Mouse (Mus musculus) liver (tissue): ENCODE results near the gene Pspn.

ENCODE experiments used
- DNase-seq: peaks from one replicate; pipeline ENCODE4 v3.0.0-alpha.2; 2020; ENCODE audit warnings: mixed read lengths

Pspn gene

DNA sequence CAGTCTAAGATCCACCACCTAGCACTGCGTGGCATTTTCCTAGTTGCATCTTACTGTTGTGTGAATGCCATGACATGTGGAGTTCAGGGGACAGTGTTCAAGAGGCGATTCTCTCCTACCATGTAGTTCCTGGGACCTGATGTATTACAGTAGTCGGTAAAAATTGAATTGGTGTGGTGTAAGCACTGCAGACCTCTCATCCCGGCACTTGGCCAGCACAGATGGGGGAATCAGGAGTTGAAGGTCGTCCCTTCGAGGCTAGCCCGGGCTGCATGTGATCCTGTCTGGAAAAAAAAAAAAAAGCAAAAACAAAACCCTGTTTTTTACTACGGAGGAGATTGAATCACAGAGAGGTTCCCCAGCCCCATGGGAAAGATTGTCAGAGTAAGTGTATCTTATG is 4.8 kb downstream of the Pspn start:
- no peak for DNase-seq

GRCm38 (mm10) chr17:56990966-56991365 is 8.9 kb downstream of the Pspn start:
- DNase-seq = no peak

- peak; percentile 94 for DNase-seq
These were observed 9.6 kb downstream of the Pspn start, which contains the start of gene Clpp for GRCm38 (mm10) chr17:56990115-56990746. TSS of gene Clpp (plus strand) at chr17:56990305.

GRCm38 (mm10) chr17:56989467-56990114 is 10.2 kb downstream of the Pspn start:
- DNase-seq = peak; percentile 74

DNA sequence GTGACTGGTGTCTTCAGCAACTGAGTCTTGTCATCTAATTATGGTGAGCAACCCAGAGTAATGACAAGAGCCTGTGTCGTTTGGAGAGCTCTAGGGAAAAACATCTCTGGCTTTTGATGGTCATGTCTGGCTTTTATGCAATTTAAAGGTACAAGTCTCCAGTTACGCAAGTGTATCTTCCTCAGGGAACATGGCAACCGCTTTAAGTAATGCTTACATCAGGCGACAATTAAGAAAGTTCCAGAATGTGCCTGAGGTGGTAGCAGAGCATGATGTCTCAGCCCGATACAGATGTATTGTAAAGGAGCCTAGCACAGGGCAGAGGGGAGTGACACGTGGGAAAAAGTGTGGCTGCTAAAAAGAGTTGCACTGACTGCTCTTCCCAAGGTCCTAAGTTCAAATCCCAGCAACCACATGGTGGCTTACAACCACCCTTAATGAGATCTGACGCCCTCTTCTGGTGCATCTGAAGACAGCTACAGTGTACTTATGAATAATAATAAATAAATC is 10.8 kb downstream of the Pspn start:
- DNase-seq = no peak

DNA sequence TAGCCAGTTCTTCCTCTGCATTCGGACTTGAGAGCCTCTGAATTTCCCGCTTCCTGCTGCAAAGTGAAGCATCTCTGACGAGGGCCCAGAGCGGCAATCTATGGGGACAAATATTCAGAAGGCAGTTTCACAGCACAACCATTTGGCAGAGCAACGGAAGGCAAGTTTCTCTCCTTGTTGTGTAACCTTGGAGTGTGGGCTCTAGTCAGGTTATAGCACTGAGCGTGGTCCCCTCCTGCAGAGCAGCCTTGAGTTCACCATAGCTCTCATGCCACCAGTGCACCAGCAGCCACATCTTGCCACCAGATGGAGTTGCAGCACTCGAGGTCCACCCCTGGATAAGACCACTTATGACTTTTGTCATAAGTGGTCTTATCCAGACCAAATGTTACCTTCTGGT is 11.4 kb downstream of the Pspn start:
- no peak for DNase-seq

GRCm38 (mm10) chr17:56986105-56986805 is 13.6 kb downstream of the Pspn start:
- no peak for DNase-seq

DNA sequence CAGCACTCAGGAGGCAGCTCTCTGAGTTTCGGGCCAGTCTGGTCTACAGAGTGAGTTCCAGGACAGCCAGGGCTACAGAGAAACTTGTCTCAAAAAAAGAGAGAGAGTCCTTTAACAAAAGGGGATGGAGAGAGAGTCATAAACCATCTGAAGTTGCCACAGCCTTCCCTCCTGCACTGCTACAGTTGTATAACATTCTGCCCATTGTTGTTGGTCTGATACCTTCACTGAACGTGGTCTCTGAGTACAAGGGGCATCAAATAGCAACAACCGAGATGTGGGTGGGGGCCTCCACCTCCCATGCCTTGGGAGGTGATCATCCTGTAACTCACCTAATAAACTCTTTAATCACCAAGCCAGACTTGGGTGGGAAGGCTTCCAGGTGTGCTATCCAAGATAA is 14.2 kb downstream of the Pspn start:
- no peak for DNase-seq

DNA sequence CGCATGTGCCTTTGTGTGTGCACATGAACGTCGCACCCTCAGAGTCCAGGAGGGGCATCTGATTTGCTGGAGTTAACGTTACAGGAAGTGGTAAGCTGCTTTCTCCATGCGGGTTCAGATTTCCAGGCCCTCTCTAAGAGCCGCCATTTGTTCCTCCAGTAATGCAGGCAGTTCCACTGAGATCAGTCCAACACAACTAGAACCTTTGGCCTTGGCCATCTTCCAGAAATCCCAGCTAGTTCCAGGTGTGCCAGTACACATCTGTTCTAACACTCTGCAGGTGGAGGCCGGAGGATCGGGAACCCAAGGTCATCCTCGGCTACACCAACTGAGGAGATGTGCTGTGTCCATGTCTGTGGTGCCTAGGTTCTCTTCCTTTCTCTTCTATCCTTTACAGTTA is 14.9 kb downstream of the Pspn start:
- DNase-seq = no peak

GRCm38 (mm10) chr17:56982013-56982412 is 17.8 kb downstream of the Pspn start, which contains the start of gene Acer1:
TSS of gene Acer1 (minus strand) at chr17:56982126.
- DNase-seq = no peak

DNA sequence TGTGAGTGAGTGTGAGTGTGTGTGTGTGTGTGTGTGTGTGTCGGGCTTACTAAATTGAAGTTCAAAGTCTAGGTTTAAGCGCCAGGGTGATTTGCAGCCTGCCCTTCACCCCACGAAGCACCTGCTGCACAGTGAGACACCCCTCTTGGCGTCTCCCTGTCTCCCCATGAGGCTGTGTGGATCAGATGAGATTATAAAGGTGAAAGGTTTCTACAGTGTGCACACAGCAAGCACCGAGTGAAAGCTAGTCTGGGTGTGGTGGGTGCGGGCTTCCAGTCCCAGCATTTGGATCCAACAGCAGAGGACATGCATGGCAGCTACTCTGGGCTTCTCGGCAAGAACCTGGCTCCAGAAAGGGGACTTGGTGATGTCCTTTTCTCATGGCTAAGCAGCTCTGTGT is 18.8 kb downstream of the Pspn start:
- DNase-seq = no peak

DNA sequence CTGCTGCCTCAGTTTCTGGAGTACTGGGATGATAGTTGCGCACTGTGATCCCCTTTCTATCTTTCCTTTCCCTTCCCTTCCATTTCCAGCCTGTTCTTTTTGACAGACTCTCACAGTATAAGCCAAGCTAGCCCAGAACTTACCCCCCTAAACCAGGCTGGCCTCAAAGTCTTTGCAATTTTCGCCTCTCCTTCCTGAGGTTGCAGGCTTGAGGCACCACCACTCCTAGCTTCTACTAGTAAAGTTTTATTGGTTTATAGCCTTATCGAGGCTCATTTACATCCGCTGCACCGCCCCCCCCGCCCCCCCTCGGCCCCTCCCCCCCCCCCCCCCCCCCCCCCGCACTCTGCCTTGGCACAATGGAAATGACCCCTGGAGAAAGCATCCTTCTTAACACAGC is 20.3 kb downstream of the Pspn start:
- no peak for DNase-seq

- no peak for DNase-seq
These were observed 23.1 kb downstream of the Pspn start for GRCm38 (mm10) chr17:56976531-56977390.

- DNase-seq = no peak
These were observed 24.4 kb downstream of the Pspn start for GRCm38 (mm10) chr17:56975391-56975790.

DNA sequence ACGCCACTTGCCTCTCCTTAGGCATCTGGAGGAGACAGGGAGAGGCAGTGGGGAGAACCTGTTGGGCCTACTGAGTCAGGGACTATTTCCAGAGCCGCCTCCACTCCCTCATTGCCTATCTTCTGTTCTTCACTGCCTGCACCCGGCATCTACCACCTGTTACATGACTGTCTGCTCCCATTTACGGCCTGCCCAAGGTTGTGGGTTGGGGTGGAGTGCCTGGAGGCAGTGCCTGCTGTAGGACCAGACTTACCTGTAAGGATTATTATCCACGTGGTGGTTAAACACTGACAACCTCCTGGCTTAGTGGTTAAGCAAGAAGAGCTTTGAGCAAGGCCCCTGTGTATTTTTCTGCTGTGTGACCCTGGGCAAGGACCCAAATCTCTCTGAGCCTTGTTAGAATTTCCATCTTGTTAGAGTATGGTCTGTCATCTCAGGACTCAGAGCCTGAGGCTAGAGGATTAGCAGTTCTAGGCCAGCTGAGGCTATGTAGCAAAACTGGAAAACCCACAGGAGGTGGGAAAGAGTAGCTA is 25.0 kb downstream of the Pspn start:
- DNase-seq = no peak

DNA sequence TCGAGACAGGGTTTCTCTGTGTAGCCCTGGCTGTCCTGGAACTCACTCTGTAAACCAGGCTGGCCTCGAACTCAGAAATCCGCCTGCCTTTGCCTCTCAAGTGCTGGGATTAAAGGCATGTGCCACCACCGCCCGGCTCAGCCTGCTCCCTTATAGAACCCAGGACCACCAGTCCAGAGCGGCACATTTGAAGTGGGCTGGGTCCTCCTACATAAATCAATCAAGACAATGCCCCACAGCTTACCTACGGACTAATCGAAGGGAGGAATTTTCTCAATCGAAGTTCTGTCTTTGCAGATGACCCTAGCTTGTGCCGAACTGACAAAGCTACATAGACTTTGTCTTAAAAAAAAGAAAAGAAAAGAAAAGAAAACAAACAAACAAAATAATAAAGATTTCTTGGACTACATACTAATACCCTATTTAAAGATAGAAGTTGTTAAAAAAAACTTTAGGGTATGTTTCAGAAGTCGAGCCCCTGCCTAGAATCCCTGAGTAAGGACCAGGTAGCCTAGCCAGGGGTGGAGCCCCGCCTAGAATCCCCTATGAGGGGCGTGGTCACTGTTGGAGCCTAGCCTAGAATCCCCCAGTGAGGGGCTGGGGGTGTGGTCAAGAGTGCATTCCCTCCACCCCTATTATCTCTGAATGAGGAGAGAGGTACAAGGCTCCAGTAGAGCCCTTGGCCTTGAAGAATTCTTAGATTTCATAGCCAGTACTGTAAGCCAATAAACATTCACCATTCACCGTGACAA is 25.7 kb downstream of the Pspn start:
- peak; percentile 33 for DNase-seq

DNA sequence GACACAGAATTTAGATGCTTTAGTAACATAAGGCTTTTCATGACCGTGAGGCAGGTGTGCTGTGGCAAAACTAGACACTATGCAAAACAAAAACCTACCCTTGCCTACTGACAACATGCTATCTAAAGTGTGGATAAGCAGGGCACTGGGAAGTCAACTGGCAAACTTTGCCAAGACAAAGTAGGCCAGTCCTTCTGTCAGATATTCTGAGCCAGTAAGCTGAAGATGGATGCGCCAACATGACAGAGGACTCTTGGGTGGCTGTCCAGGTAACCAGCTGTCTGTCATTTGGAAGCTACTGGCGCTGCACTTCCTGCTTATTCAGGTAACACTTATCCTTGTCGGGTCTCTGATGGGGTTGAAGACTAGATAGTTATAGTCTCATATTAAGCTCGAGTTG is 29.7 kb downstream of the Pspn start:
- no peak for DNase-seq

GRCm38 (mm10) chr17:56969321-56969720 is 30.5 kb downstream of the Pspn start:
- DNase-seq = no peak

DNA sequence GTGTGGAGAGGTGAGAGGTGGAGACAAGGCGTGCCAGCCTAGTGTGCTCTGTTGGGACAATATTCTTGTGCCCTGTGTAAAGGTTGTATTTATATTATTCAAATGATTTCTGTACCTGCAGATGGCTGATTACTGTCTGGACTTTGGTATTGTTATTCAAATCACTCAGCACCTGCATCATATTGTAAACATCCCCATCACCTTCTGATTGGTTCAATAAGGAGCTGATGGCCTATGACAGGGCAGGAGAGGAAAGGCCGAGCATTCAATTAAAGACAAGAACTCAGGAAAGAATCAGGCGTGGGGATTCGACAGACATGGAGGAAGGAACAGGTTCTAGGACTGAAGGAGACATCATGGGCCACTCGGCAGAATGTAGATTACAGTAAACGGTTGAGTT is 36.2 kb downstream of the Pspn start:
- DNase-seq = no peak

DNA sequence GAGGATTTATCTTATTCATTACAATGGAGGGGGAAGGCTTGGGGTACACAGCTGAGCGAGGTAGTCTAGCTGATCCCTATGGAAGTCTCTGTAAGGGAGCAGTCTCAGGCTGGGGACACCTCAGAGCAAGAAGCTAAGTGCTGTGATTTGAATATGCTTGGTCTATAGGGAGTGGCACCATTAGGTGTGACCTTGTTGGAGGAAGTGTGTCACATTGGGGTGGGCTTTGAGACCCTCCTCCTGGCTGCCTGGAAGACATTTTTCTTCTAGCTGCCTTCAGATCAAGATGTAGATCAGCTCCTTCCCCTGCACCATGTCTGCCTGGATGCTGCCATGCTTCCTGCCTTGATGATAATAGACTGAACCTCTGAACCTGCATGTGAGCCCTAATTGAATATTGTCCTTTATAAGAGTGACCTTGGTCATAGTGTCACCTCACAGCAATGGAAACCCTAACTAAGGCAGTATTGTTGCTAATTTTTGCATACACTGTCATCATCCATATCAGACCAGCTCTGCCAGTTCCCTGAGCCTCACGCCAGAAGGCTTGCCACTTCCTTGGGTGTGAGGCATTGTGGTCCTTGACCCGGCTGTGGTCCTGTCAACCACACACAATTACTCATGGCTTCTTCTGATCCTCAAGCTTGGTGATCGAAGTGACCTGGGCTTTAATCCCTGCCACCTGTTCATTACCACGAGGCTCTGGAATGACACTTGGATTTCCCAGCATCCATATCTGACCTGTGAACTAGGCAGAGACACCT is 37.0 kb downstream of the Pspn start:
- DNase-seq = no peak

GRCm38 (mm10) chr17:56961880-56962279 is 37.9 kb downstream of the Pspn start:
- DNase-seq = no peak
